Mouse (Mus musculus) stomach, embryonic 14.5 days (tissue): Measurements from ENCODE around the gene Asxl1. TPM values are rescaled to one million over a fixed set of nuclear protein-coding genes. Genes with fewer than 3 reads are reported as not detected.

Experiments
- ATAC-seq: fragments of 200-750 bp; cut with Nextera tagmentation; 2 replicates; pipeline ENCODE4 v1.8.0; 2017; ENCODE audit warnings: low read depth, moderate TSS enrichment; ENCODE audit not compliant: insufficient number of reproducible peaks, insufficient read depth, low FRiP score
- H3K27ac ChIP-seq: fragments of 300-500 bp; sonication (generic); 2 replicates; pipeline ENCODE4 v1.5.1; 2014; ENCODE audit warnings: mild to moderate bottlenecking, low read length, moderate library complexity, mixed read lengths
- H3K27me3 ChIP-seq: fragments of 300-500 bp; sonication (generic); 2 replicates; pipeline ENCODE4 v1.6.1; 2014; ENCODE audit warnings: low read length, control low read depth, mixed read lengths; ENCODE audit not compliant: control insufficient read depth, insufficient read depth
- H3K36me3 ChIP-seq: fragments of 300-500 bp; sonication (generic); 2 replicates; pipeline ENCODE4 v1.6.1; 2014; ENCODE audit warnings: mild to moderate bottlenecking, control low read depth, low read length, moderate library complexity, mixed read lengths; ENCODE audit not compliant: control insufficient read depth, insufficient read depth
- H3K4me1 ChIP-seq: fragments of 300-500 bp; sonication (generic); 2 replicates; pipeline ENCODE4 v1.6.1; 2014; ENCODE audit warnings: low read length, control low read depth, mixed read lengths; ENCODE audit not compliant: control insufficient read depth, insufficient read depth
- H3K4me2 ChIP-seq: fragments of 300-500 bp; sonication (generic); replicated peaks from 2 replicates; pipeline ENCODE4 v1.6.1; 2014; ENCODE audit warnings: low read depth, low read length, control low read depth
- H3K4me3 ChIP-seq: fragments of 300-500 bp; sonication (generic); 2 replicates; pipeline ENCODE4 v1.5.1; 2014; ENCODE audit warnings: low read depth, low read length, control low read depth
- H3K9ac ChIP-seq: fragments of 300-500 bp; sonication (generic); replicated peaks from 2 replicates; pipeline ENCODE4 v1.6.1; 2014; ENCODE audit warnings: low read depth, mild to moderate bottlenecking, control low read depth, low read length, moderate library complexity, mixed read lengths
- H3K9me3 ChIP-seq: fragments of 300-500 bp; sonication (generic); 2 replicates; pipeline ENCODE4 v1.6.1; 2016; ENCODE audit warnings: low read depth, low read length, control low read depth; ENCODE audit not compliant: control insufficient read depth
- WGBS: fragments of 180-500 bp; shearing (Covaris S2); extraction: QIAGEN DNeasy Blood & Tissue Kit; methylation state at CpG from one replicate; pipeline ENCODE4 v1.1.7; 2014; 5-methylcytosine and 5-hydroxymethylcytosine counted together
- polyA plus RNA-seq: library from polyadenylated mRNA; unstranded; fragments of >200 nt; fragmentation: Nextera tagmentation; extraction: Ambion mirVana; gene quantifications from 2 replicates; pipeline ENCODE4 v1.2.1, GENCODE M21; 2014

Gene Asxl1
- polyA plus RNA-seq, 1 experiment from 2014 or later, result 16.3 TPM

DNA sequence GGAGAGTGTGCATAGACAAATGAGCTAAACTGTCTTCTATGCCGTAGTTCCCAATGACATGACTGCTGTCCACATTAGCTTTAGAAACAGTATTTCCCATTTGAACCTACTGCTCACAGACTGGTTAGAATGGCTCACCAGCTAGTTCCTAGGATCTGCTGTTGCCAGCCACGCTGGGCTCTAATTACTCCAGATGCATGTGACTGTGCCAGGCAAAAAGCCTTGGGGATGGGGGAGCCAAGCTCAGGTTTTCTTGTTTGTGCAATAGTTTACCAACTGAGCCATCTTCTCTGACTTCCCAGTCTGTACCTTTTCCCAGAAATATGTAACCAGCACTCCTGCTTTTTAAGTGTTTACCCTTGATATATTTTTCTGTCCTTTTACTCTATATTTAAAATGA lies 29.8 kb downstream of the Asxl1 start:
- WGBS, result 90% methylated on average over 2 of the region's 2 CpGs
- H3K4me2 ChIP-seq, result no peak overlapping the region

DNA sequence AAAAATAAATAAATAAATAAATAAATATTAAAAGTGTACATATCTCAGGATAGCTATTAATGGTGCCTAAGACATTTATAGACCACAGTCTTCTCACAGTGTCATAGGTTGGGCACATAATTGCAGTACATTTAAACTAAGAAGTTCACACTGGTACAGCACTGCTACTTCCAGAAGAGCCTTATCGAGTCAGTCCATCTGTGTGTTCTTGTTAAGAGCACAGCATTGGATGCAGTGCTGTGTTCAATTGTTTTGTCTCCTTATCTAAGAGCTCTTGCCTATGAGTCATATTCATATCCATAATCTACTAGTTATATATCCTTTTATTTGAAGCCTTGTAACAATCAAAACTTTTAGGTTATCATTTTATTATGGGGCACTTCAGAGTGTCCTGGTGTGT lies 34.9 kb downstream of the Asxl1 start:
- H3K36me3 ChIP-seq, result peaks cover 29% of the 10 kb centered on the region
- no peak for ATAC-seq

More for the DNA sequence above, 29.8 kb downstream of the Asxl1 start:
- no peak overlapping the region for H3K9ac ChIP-seq
- peaks cover 17% of the 10 kb centered on the region for H3K36me3 ChIP-seq
- H3K9me3 ChIP-seq, result no peaks in the 10 kb centered on the region
- H3K27ac ChIP-seq, result no peak overlapping the region
- H3K4me1 ChIP-seq, result no peaks in the 10 kb centered on the region
- H3K27me3 ChIP-seq, result no peaks in the 10 kb centered on the region
- no peak overlapping the region for H3K4me3 ChIP-seq
- no peak for ATAC-seq

DNA sequence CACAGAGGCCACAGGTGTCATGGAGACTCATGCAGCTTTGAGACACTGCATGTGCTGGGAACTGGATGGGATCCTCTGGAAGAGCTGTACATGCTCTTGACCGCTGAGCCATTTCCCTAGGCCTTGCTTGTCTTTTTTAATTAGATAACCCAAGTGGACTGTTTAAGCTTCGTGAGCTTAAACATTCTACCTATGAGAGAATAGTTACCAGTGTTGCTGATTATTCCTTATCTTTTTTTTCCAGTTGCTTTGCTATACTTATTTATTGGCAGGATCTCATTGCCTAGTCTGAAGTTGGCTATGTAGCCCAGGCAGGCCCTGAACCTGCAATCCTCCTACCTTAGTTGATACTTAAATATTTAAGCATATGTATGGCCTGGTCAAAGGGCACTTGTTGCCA lies 44.2 kb downstream of the Asxl1 start:
- Histone ChIP-seq H3K27me3 (no peaks in the 10 kb centered on the region), H3K27ac (no peak overlapping the region), H3K9ac (no peak overlapping the region), H3K4me2 (no peak overlapping the region), H3K9me3 (peaks cover 3% of the 10 kb centered on the region; the same call in 1 of the 2 replicates), H3K4me1 (no peaks in the 10 kb centered on the region), H3K36me3 (peaks cover 50% of the 10 kb centered on the region), H3K4me3 (no peak overlapping the region)
- WGBS, result 92% methylated on average over 2 of the region's 2 CpGs
- no peak for ATAC-seq

More for the DNA sequence above, 34.9 kb downstream of the Asxl1 start:
- 84% methylated on average over 1 of the region's 1 CpGs for WGBS
- no peak overlapping the region for H3K4me2 ChIP-seq
- H3K9ac ChIP-seq, result no peak overlapping the region
- no peak overlapping the region for H3K27ac ChIP-seq
- no peaks in the 10 kb centered on the region for H3K4me1 ChIP-seq
- H3K9me3 ChIP-seq, result no peaks in the 10 kb centered on the region
- no peaks in the 10 kb centered on the region for H3K27me3 ChIP-seq
- H3K4me3 ChIP-seq, result no peak overlapping the region

DNA sequence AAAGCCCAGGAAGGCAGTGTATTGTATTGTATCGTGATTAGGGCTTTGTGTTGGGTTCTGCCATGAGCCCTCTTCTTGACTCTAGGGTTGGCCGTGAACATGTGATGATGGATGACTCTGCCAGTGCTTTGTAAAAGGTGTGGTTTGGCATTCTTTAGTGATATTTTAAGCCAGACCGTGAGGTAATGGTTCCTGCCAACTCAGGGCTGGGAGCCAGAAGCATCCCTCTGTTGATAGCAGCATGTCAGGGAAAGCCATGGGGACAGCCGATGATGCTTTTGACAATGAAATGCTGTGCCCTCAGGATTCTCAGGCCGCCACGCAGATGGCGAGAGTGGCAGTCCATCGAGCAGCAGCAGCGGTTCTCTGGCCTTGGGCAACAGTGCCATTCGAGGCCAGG lies 47.4 kb downstream of the Asxl1 start:
- H3K9me3 ChIP-seq, result peaks cover 3% of the 10 kb centered on the region; the same call in 1 of the 2 replicates
- no peak overlapping the region for H3K9ac ChIP-seq
- no peak overlapping the region for H3K27ac ChIP-seq
- ATAC-seq, result no peak
- H3K4me1 ChIP-seq, result no peaks in the 10 kb centered on the region
- H3K4me2 ChIP-seq, result no peak overlapping the region
- H3K36me3 ChIP-seq, result peaks cover 70% of the 10 kb centered on the region
- no peak overlapping the region for H3K4me3 ChIP-seq
- WGBS, result 89% methylated on average over 10 of the region's 10 CpGs
- no peaks in the 10 kb centered on the region for H3K27me3 ChIP-seq

DNA sequence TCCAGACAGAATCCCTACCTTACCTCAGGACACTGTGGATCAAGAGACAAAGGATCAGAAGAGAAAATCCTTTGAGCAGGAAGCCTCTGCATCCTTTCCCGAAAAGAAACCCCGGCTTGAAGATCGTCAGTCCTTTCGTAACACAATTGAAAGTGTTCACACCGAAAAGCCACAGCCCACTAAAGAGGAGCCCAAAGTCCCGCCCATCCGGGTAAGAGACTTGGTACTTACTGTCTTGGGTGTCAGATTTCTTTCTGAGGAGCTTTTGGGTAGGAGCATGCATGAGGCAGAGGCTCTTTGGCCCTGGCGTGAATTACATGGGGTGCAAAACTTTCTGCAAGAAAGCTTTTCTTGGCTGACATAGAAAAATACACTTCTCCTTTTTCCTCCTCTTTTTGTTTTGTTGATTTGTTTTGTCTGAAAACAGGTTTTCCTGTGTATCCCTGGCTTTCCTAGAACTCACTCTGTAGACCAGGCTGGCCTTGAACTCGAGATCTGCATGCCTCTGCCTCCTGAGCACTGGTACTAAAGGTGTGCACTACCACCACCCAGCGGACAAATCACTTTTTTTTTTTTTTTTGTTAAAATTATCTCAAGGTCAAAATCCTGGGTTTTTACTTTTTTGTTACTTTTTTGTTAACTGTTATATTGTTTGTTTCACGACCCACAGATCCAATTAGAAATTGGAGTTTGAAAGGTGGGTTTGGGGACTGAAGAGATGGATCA lies 52.3 kb downstream of the Asxl1 start:
- ATAC-seq, result no peak
- H3K4me3 ChIP-seq, result no peak overlapping the region
- no peak overlapping the region for H3K4me2 ChIP-seq
- WGBS, result 93% methylated on average over 11 of the region's 11 CpGs
- H3K9me3 ChIP-seq, result peaks cover 3% of the 10 kb centered on the region; the same call in 1 of the 2 replicates
- peaks cover 84% of the 10 kb centered on the region for H3K36me3 ChIP-seq
- H3K27me3 ChIP-seq, result no peaks in the 10 kb centered on the region
- no peak overlapping the region for H3K27ac ChIP-seq
- no peaks in the 10 kb centered on the region for H3K4me1 ChIP-seq
- H3K9ac ChIP-seq, result no peak overlapping the region

DNA sequence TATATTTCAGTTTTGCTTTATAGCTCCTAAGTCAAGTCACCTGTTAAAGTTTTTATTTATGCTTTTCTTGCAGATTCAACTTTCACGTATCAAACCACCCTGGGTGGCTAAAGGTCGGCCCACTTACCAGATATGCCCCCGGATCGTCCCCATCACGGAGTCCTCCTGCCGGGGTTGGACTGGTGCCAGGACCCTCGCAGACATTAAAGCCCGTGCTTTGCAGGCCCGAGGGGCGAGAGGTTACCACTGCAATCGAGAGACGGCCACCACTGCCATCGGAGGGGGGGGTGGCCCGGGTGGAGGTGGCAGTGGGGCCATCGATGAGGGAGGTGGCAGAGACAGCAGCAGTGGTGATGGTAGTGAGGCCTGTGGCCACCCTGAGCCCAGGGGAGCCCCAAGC lies 53.5 kb downstream of the Asxl1 start:
- Histone ChIP-seq H3K9ac (no peak overlapping the region), H3K27ac (no peak overlapping the region), H3K9me3 (peaks cover 3% of the 10 kb centered on the region; the same call in 1 of the 2 replicates), H3K4me1 (no peaks in the 10 kb centered on the region), H3K36me3 (peaks cover 72% of the 10 kb centered on the region), H3K27me3 (no peaks in the 10 kb centered on the region), H3K4me3 (no peak overlapping the region), H3K4me2 (no peak overlapping the region)
- no peak for ATAC-seq
- 82% methylated on average over 15 of the region's 15 CpGs for WGBS

DNA sequence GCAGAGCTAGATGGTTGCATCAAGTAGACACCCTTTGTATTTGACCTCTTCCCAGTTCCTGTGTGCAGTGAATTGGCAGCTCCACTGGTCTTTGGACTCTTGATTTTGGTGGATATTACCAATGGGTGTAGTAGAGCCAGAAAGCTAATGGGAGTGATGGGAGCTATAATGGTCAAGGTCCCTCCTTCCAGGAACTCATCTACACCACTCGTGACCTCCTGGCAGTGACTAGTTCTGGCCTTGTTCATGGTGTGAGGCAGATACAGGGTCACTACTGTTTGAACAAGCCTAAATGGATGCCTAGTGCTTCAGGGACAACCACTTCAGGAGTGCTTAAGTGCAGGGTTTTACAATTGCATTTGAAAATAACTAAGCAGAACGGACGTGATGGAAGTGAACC lies 58.4 kb downstream of the Asxl1 start:
- Histone ChIP-seq H3K27me3 (no peaks in the 10 kb centered on the region), H3K36me3 (peaks cover 43% of the 10 kb centered on the region), H3K9me3 (no peaks in the 10 kb centered on the region), H3K4me3 (no peak overlapping the region), H3K4me1 (no peaks in the 10 kb centered on the region), H3K9ac (no peak overlapping the region), H3K27ac (no peak overlapping the region), H3K4me2 (no peak overlapping the region)
- 82% methylated on average over 3 of the region's 3 CpGs for WGBS
- ATAC-seq, result no peak

DNA sequence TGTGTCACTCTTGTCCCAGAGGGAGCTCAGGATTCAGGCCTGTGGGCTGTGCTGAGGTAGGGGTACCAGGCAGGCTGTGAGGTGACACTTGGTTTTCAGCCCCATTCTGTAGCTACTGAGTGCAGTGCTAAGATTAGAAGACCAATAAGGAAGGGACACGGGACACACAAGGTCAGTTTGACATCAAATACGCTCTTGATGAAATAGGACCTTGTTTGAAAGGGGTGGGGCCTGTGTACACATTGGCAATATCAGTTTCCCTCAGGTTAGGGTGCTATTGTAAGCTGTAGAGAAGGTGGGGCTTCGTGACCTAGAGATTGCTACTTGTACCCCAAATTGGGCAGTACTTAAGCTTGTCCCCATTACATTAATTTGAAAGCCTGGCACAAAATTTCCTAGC lies 59.3 kb downstream of the Asxl1 start:
- Histone ChIP-seq H3K36me3 (peaks cover 42% of the 10 kb centered on the region), H3K4me2 (no peak overlapping the region), H3K4me1 (no peaks in the 10 kb centered on the region), H3K27me3 (no peaks in the 10 kb centered on the region), H3K9me3 (no peaks in the 10 kb centered on the region), H3K27ac (no peak overlapping the region), H3K9ac (no peak overlapping the region), H3K4me3 (no peak overlapping the region)
- peak; percentile 75; the same call in 1 of the 2 replicates for ATAC-seq
- WGBS, result 60% methylated on average over 3 of the region's 3 CpGs

DNA sequence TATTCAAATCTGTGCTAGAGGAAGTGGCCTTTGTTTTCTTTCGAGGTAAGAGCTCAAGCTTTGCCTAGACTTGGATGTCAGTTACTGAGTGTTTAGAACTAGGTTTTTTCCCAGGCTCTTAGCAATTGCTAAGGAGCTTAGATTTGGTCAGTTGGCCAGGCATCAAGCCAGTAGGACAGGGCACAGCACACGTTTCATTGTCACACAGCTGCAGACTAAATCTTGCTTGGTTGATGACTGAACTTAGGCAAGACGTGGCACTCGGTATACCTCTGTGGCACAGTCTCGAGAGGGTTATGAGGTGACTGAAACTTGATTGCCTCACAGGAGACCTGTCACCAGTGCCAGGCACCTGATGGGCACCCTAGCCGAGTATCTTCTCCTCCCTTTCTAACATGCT lies 61.3 kb downstream of the Asxl1 start:
- Histone ChIP-seq H3K4me1 (no peaks in the 10 kb centered on the region), H3K4me2 (no peak overlapping the region), H3K9ac (no peak overlapping the region), H3K27me3 (no peaks in the 10 kb centered on the region), H3K9me3 (no peaks in the 10 kb centered on the region), H3K4me3 (no peak overlapping the region), H3K36me3 (peaks cover 39% of the 10 kb centered on the region), H3K27ac (no peak overlapping the region)
- no peak for ATAC-seq
- 78% methylated on average over 6 of the region's 6 CpGs for WGBS
